Mouse (Mus musculus): ENCODE measurements at regions not wholly inside any gene's neighbourhood (a gene's known extent, or its start where the extent isn't known, plus 50 kb on each side); places are given as distances from the start of the nearest gene placed in this dataset.
A peak's percentile ranks its signal among the peaks of the same experiment; 100 is the strongest.

DNA sequence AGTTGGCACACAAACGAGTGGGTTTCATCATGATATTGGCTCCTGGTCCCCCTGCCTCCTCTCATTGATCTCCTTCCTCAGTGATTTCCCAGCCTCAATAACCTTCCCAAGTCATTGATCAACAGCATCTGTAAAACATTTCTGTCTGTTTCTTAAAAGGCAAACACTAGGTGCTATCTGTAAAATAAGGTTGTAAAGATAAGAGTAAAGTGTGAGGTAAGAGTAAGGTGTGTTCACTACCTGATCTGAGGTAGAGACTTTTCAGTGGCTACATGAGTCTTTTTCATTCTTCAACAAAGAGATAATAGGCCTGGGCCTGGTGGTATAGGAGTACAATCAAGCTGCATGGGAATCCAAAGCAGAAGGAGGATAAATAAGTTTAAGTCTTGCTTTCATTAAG lies 55.7 kb downstream of the Plk2 start:
- no peak for DNase-seq (ENCODE audit: low spot score)

DNA sequence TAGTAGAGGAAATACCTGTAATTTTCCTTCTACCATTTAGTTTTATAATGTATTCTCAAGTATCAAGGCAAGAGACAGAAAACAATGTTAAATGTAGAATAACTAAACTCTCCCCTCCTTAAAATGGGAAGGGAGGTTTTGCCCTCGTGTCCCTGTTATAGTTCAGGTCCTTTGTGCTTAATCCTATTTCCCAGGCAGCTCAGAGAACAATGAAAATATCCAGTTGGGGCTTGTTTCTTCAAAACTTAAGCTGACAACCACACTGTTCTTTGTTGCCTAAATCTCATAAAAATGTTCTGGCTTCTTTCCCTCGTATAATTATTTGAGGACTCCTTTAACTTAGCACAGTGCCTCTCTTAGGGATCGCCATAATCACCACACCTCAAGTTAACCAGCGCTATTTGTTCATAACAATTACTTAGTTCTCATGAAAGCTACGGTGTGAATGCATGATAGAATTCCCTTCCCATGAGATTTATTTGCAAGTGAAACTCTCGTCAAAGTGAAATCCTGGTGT lies 57.2 kb downstream of the Plk2 start:
- no peak for DNase-seq (ENCODE audit: low spot score)

DNA sequence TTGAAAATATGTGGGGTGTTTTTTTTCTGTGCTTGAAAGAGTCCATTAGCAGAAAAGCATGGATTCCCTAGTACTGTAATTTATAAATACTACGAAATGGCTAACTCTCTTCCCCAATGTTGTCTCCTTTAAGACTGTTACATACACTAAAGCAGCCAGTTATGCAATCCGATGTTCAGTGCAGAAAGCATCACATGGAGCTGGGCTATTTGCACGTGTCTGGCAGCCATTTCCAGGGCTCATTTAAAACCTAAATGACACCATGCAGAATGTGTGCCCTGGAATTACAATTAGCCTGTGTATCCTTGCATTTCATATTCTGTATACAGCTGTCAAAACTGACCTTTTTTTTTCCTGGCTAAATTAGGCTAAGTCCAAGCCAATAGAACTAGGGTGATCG lies 60.2 kb downstream of the Plk2 start:
- no peak for DNase-seq (ENCODE audit: low spot score)

DNA sequence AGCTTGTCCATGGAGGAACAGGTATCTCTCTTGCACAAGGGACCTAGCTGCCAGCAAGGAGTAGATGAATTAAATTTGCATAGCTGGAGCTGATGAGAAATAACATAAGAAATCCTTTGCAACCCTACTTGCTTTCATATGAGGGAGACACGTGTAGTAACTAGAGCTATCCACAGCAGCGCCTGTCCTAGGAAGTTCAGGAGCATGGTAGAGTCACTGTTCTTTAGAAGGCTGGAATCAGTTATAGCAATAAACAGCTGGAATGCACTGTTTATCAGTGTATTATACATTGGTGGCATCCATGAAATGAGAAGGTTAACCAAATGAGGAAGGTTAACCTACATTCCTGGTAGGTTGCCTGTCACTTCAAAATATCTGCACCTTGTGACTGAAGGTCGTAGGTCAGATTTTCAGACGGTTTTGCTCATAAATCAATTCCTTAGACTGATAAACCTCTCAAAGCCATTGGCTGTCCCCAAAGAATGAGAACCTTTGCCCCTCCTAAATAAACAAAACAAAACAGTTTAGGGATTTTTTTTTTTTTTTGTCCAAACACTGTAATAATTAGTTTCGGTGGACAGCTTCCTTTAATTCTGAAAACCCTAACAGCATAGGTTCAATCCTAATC lies 60.8 kb downstream of the Plk2 start:
- DNase-seq (ENCODE audit: low spot score): no peak

DNA sequence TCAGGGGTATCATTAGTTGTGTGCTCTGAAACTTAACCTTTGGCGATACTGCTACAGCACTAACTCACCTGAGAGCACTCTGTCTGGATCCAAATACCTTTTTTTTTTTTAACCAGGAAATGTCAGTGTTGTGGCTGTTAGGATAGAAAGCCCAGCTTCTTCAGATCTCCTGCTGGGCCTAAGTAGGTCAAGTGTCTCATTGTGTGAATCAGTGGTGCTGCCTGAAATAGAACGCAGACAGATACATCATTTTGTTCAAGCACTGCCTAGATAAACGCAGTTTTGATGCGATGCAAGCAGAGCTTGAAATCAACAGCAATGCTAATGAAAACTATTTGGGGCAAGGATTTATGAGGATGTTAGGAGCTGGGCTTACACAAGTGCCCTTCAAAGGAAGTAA lies 63.9 kb downstream of the Plk2 start:
- no peak for DNase-seq (ENCODE audit: low spot score)

DNA sequence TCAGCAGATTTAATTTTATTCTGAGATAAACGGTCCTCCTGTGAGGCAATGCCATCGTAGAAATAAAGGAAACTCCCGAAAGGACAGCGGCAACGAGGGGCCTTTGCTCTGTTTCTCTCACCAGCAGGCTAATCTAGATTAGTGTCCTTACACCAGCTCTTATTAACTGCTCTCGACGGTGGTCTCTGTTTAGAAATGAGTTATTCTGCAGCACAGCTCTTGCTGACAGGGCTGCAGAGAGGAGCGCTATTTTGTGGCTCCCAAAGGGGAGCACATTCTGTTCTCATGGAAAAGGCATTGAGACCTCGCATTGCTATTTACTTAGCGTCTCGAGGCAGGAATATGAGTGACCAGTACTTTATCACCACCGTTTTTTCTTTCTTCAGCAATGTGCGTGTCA lies 66.7 kb downstream of the Plk2 start:
- no peak for DNase-seq (ENCODE audit: low spot score)

DNA sequence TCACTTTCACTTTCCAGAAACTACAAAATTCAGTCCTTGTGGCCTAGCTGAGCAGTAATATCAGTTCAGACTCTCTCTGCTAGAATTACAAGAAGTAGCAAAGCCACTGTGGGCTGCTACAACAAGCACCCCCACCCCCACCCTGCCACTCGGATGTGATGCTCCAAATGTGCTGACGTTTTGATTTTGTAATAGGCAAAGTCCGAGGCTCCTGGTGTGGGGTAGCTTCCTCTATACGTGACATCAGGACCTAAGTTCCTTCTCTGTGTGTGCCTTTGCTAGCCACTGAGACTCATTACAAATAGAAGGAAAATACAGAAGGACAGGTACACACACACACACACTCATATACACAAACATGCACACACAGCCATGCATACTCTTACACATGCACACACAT lies 76.7 kb downstream of the Plk2 start:
- no peak for DNase-seq (ENCODE audit: low spot score)

DNA sequence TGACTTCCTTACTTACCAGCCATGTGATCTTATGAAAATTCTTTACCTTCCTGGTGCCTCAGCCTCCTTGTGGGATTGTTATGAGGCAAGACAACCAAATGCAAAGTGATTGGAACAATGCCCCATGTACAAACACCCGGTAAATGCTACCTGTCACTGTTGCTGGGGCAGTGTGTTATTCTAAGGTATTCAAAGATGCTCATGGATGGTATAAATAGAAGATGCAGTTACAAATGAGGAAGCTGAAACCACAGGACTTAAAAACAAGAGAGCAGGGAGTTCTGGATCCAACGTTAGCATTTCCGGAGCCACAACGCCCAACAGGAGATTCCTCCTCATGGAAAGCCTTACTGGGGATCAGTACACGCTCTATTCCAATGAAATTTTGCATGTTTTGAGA lies 82.9 kb downstream of the Plk2 start:
- no peak for DNase-seq (ENCODE audit: low spot score)

DNA sequence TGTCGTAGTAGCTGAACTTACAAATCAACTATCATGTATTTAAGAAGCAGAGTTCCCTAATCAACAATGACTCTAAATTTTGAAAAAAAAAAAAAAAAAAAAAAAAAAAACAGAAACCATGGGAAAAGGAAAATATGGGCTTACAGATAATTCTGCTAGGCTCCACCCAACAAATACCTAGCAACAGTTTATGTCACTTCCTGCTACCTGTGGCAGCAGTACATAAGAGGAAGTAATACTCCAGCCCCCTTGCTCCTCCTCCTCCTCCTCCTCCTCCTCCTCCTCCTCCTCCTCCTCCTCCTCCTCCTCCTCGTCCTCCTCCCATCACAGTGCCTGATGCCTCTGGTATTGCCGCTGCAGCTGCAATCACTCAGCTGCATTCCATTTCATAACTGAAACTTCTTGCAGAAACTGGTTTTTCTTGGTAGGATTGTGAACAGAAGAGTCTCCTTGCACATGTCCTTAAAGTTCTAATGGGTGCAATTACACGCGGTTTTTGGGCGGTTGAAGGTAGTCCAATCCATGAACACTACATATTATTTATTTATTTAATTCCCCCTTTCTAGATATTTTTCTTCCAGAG lies 89.6 kb downstream of the Plk2 start:
- no peak for DNase-seq (ENCODE audit: low spot score)

DNA sequence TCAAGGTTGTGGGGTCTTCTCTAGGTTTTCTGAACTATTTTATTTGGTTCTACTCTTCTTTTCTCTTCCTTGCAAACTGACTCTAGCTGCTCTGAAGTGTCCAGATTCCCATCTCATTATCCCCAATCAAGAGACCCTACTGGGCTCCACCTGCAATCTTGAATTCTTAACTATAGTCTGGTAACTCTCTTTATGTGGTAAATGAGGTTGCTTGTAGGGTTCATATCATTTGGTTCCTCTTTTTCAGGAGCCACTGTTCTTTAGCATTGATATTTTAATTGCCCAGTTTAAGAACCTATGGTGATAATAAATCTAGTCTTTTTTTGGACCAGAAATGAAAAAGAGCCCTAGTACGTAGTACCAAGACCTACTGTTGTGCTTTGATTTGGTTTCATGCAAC lies 90.7 kb downstream of the Plk2 start:
- no peak for DNase-seq (ENCODE audit: low spot score)

DNA sequence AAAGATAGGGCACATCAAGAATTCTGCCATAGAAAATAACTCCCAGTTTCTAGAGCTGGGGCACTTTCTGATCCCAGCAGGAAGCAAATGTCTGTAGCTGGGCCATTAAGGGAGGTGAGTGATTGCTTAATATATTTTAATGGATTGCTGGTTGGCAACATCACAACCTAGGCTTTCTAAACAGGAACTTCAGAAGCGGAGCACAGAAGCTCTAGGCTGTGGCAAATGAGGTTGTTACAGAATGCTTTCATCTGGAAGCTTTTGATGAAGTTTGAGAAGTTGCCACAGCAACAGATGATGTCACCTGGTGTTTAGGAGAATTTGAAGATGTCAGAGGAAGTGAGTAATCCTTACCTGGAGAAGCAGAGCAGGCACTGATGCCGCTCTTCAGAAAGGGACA lies 95.3 kb downstream of the Plk2 start:
- no peak for DNase-seq (ENCODE audit: low spot score)

DNA sequence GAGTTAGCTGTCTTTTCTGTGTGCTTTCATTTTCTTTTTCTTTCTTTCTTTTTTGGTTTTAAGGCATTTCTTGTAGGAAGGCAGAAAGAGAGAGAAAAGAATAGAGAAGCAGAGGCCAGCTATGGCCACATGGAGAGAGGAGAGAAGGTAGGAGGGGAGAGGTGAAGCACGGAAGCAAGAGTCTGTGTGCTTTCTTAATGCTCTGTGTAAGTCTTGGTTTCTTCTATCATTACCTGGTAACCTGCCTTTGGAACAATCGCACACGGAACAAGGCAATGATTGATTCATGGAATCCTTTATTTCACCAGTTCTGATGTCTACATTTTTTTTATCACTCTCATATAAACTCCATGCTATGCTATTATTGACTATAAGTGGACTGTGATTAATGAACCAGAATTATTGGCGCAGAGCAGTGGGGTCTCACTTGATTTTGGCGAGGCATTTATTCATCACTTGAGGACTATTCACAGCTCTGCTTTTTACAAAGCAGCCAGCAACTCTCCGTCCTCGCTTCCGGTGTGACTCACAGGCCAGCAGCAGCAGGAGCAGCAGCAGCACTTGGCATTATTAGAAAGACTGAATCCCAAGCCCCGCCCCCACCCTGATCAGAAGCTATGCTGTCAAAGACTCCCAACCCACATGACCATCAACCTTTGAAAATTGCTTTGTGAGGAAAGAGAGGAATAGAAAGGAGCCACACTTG lies 97.6 kb downstream of the Plk2 start:
- DNase-seq (ENCODE audit: low spot score): no peak

DNA sequence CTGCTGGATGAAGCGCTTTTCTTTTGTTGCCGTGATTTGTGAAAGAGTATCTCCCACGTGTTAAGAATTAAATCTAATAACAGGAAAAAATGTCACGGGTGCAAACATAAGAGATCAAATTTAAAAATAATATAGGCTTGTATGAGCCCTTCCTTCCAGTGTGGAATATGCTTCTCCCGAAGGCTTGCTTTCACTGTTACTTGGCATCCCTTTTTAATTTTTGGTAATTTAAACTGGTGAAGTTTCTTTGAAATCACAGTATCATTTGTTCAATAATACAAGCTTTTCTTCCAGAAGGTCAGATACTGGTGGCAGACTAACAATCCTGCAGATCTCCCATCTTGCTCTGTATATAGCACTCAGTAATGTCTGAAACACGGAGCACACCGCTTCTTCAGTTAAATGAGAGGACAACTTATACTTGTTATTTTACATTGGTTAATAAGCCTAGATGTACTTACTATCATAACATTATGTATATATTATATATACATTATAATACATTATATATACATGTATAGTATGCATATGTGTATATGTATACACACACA lies 98.2 kb downstream of the Plk2 start:
- DNase-seq (ENCODE audit: low spot score): no peak

DNA sequence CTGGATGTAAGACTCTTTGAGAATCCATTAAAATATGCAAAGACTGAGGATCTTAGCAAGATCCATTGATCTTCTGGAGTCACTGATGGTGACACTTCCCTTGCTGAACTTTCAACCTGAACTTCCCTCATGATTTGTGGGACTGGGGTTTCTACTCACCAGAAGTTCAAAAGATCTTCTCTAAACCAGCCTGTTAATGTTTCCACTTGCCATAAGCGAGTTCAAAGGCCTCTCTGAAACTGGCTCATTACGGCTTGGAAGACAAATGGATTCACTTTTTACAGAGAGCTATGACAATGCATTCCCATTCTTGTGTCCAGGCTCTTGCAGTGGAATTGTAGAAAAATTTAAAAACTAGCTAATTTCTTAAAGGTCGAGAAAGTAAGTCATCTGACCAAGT lies 102.6 kb downstream of the Plk2 start:
- DNase-seq (ENCODE audit: low spot score): no peak

DNA sequence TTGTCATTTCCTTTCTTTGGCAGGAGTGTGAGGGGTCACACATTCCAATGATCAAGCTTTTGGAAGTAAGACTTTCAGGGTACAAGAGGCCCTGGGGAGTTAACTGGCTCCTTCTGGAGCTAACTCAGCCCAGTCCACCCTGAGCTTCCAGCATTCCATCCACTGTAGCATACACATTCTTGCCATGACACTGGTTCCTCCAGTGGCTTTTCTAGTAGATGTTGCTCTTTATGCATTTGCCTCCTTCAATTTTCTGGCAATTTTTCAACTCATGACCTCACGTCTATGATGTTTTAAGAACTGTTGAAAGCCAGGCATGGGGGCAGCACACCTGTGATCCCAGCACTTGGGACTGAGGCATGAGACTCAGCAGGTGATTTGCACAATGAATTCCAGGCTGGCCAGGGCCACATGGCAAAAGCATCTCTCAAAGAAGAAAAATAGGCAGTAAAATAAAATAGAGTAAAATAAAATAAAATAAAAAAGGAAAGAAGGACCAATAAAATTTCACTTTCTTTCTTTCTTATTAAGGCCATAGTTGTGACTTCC lies 113.0 kb downstream of the Plk2 start:
- no peak for DNase-seq (ENCODE audit: low spot score)

DNA sequence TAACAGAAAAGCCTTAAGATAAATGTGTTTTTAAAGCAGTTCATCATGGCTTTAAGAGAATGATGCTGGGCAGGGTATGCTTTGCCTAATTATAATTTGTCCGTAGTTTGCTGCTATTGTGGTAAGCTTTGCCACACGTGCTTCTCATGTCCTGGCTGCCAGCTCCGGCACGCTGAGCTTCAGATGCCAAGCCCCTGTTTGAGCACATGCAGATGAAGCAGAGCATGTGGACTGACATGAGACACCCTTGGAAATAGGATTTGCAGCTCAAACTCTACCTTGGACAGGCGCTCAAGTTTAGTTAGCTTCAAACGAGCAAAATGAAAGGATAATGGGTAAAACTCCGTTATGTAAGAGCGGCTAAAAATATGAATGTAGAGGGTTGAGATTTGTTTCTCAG lies 123.1 kb downstream of the Plk2 start:
- no peak for DNase-seq (ENCODE audit: low spot score)

DNA sequence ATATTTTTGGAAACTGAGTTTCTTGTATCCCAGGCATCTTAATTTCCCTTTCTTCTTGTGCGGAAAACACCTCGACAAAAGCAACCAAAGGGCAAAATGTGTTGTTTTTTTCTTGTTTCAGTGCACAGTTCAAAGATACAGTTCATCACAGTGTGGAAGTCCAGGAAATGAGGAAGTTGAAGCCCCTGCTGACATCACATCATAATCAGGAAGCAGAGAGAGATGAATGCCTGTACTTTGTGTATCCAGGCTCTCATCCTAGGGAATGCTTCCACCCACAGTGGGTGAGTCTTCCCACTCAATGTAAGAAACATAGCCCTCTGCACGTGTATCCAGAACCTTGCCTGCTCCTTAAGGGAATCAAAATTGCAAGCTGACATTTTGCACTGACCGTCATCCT lies 128.1 kb downstream of the Plk2 start:
- DNase-seq (ENCODE audit: low spot score): no peak

DNA sequence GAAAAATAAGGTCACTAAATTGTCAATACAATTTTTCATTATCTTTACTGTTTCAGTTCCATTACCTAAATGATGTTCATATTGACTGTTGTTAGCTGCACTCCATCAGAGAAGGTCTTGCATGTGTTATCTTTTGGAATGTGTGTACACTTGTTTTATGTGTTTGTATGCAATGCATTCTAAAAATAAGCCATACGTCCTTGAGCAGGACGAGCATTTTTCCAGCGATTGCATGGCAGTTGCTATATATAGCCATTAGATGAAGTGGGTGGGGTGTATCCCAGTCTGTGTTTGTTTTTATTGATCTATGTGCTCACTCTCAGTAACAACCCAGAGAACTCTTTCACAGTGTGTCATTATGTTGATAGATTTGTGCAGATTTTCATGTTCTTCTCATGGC lies 132.8 kb downstream of the Plk2 start:
- no peak for DNase-seq (ENCODE audit: low spot score)

DNA sequence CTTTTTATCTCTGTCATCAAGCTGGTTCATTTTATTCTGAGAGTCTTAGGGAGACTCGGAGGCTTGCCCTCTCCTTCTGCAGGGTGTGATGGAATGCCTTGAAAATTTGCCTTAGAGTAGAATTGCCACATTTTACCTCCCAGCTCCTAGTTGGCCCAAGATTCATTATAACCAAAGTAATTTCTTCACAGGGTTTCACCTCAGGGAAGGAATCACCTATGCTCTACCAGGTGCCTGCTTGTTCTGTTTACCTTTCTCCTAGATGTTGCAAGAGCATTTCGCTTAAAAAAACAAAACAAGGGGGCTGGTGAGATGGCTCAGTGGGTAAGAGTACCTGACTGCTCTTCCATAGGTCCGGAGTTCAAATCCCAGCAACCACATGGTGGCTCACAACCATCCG lies 134.8 kb downstream of the Plk2 start:
- no peak for DNase-seq (ENCODE audit: low spot score)

DNA sequence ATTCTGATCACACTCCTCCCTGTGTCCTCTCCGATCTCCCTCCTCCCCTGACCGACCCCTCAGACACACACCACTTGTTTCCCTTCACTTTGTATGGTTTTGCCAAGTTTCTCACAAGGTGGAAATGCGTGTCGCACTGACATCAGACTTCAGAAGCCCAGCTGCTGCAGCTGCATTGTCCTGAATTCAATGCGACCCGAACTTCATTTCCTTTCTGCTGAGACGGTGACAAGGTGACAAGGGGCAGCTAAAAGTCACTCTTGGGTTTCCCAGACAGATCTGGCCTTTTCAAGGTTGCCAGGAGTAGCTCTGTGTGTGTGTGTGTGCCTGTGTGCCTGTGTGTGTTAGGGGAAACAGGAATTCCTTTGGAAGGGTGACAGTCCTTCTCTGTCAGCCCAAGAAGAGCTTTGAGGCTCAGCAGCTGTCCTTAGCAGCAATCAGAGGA lies 139.5 kb downstream of the Plk2 start:
- no peak for DNase-seq (ENCODE audit: low spot score)

DNA sequence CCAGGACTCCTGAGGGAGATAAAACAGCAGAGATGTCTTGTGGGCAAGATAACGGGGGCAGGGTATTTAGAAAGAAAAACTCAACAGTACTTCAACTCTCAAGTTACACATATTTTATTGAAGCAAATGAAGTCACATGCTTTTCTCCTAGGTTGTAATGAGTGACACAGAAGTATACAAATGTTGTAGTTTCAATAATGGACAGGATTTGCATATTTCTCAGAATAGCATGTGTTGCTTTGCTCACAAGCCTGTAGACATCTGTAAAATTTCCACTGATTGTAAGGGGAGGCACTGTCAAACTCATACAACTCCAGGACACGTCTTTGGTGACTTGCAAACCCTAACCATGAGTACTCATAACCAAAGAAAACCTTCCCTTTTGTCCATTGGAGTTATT lies 140.9 kb downstream of the Plk2 start:
- no peak for DNase-seq (ENCODE audit: low spot score)

DNA sequence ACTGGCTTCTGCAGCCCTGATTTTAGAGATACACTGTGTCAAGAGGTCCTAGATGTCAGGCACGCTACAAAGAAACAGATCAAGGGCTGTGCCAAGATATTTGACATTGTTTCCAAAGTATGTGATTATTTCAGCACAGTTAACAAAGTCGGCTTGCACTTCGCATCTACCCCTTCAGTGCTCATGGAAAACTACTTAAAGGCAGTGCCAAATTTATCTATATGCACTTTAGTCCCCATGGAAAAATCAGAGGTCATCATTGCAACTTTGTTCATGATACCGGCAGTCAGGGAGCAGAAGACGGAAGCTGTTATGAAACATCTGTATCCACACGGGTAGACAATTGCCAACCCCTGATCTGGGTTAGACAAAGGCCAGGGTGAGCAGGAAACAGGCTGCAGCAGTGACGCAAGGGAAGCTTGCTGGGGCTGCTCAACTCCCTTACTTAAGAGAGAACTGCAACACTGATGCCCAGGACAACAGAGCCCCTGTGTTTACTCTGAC lies 143.2 kb downstream of the Plk2 start:
- DNase-seq (ENCODE audit: low spot score): peak; percentile 74

All from lung, postnatal 25 days (tissue).